Mouse (Mus musculus): ENCODE measurements around the gene Picalm. TPM values are rescaled to one million over a fixed set of nuclear protein-coding genes. Genes with fewer than 3 reads are reported as not detected.

The Picalm gene
- polyA plus RNA-seq (2016; fragmentation: Nextera tagmentation; extraction: Ambion mirVana): 43.7 and 45.7 TPM in 2 replicates

DNA sequence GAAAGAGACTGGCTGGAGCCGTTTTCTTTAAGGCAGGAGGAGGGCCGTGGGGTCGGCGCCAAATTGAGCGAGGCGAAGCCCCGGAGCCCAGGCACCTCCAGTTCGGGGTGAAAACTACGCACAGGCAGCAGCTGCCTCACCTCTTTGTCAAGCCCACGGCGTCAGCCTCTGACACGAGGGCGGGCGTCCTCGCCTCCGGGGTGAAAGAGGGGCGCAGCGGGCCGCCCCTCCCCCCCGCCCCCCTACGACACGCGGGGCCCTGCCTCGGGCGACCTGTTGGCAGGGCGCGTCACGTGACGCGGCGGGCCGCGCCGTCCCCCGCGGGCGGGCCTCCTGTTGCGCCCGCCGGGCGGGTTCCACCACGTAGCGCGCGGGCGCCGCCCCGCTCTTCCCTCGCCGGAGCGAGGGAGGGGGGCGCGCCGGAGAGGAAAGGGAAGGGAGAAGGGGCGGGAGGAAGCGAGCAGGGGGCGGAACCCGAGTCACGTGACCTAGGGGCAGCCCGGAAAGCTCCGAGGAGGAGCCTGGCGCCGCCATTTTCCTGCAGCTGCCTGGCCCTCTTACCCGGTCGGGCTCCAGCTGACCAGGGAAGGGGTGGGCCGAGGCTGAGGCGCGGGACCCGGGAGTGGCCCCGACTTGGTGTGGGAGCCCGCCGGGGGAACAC lies at the start of gene Picalm:
Picalm (plus strand) TSS at position 482 of the 661 bp plus-strand sequence.
- under 1% methylated on average over 61 of the region's 72 CpGs for WGBS
- Histone ChIP-seq H3K4me2 (replicated peaks) (peak within 1 kb of the TSS; percentile 69), H3K36me3 (no peaks in the 10 kb centered on the region), H3K9me3 (no peaks in the 10 kb centered on the region), H3K4me1 (peaks cover 12% of the 10 kb centered on the region; the same call in 1 of the 2 replicates), H3K4me3 (peak within 1 kb of the TSS; percentile 92), H3K9ac (peak within 1 kb of the TSS; percentile 96), H3K27ac (peak within 1 kb of the TSS; percentile 98), H3K27me3 (no peaks in the 10 kb centered on the region)
- peak; percentile 94 for ATAC-seq (ENCODE audit: insufficient number of reproducible peaks, insufficient read depth, low FRiP score, low TSS enrichment)

DNA sequence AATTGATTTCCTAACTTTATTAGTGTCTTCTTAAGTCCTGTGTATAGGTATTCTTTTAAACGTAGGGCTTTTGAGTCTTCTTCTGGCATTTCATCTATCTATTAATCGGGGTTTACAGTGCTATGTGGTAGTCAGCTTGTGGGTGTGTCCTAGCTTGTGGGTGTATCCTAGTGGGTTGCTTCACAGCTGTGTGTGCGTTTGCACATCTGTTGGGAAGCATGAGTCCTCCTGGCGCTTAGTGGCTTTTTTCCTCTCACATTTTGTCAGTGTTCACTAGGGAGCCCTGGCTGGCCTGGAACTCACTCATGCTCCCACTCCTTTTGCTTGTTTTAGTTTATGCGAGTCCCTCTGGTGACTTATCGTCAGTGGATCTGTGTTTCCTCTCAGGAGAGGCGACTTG lies 46.2 kb upstream of the Picalm start:
- 70% methylated on average over 7 of the region's 7 CpGs for WGBS
- no peak overlapping the region for H3K4me3 ChIP-seq
- no peak for ATAC-seq (ENCODE audit: insufficient number of reproducible peaks, insufficient read depth, low FRiP score, low TSS enrichment)
- H3K9me3 ChIP-seq: no peaks in the 10 kb centered on the region
- H3K27me3 ChIP-seq: no peaks in the 10 kb centered on the region
- H3K4me2 ChIP-seq (replicated peaks): no peak overlapping the region
- H3K9ac ChIP-seq: no peak overlapping the region
- no peaks in the 10 kb centered on the region for H3K4me1 ChIP-seq
- no peaks in the 10 kb centered on the region for H3K36me3 ChIP-seq
- H3K27ac ChIP-seq: no peak overlapping the region

DNA sequence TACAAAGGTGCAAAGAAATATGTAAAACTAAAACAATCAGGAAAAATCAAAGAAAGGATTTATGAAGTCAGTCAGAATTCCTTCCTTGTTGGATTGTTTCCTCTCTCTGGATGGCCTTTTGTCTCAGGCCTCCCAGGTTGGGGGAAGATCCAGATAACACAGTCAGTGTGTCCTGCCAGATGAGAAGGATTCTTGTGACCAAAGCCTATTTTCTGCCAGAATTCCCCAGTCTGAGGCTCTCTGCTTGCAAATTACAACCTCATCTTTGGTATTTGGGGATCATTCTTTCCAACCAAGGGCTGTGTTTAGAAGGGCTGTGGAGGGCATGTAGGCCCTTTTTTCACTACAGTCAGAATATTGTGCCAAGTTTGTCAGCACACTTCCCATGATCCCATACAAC lies 45.5 kb upstream of the Picalm start:
- no peak for ATAC-seq (ENCODE audit: insufficient number of reproducible peaks, insufficient read depth, low FRiP score, low TSS enrichment)
- H3K9me3 ChIP-seq: no peaks in the 10 kb centered on the region

DNA sequence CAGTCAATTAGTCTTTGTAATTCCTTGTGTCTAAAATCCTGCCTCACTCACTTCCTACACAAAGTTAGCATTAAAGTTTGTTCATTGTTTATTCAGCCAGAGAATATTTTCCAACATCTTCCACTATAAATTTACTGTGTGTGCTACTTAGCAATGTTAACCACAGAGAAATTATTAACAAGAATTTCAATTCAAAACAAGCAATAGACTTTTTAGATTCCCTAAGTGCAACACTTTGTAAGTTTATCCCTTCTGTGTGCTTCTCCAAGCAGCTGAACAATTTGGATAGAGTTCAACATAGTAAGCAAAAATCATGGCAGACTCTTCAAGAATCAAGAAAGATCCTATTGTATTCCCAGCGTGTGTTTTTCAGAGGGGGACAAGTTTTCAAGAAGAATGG lies 44.3 kb upstream of the Picalm start:
- Histone ChIP-seq H3K9me3 (no peaks in the 10 kb centered on the region), H3K9ac (no peak overlapping the region), H3K4me3 (no peak overlapping the region), H3K4me2 (replicated peaks) (no peak overlapping the region), H3K4me1 (no peaks in the 10 kb centered on the region), H3K36me3 (no peaks in the 10 kb centered on the region), H3K27me3 (no peaks in the 10 kb centered on the region), H3K27ac (no peak overlapping the region)
- ATAC-seq (ENCODE audit: insufficient number of reproducible peaks, insufficient read depth, low FRiP score, low TSS enrichment): no peak
- 36% methylated on average over 1 of the region's 1 CpGs for WGBS

More for the DNA sequence above, 45.5 kb upstream of the Picalm start:
- Histone ChIP-seq H3K9ac (no peak overlapping the region), H3K27me3 (no peaks in the 10 kb centered on the region), H3K4me1 (no peaks in the 10 kb centered on the region), H3K27ac (no peak overlapping the region), H3K4me3 (no peak overlapping the region), H3K4me2 (replicated peaks) (no peak overlapping the region), H3K36me3 (no peaks in the 10 kb centered on the region)

DNA sequence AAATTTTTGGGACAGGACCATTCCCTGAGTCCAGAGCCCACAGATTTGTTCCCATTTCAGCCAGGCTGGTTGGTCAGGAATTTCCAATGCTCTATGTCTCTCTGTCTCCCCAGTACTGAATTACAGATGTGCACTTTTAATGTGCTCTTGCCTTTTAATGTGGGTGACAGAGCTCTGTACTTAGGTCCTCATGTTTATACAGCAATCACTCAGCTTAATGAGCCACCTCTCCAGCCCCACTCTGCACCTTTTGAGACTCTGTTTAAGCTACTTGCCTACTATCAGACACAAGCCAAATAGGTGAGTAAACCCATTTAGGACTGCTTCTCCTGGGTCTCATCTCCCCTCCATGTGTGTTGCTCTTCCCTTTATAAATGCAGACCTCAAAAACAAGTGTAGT lies 43.2 kb upstream of the Picalm start:
- Histone ChIP-seq H3K27me3 (no peaks in the 10 kb centered on the region), H3K27ac (no peak overlapping the region), H3K4me2 (replicated peaks) (no peak overlapping the region), H3K4me1 (no peaks in the 10 kb centered on the region), H3K36me3 (no peaks in the 10 kb centered on the region), H3K9ac (no peak overlapping the region), H3K9me3 (no peaks in the 10 kb centered on the region), H3K4me3 (no peak overlapping the region)
- no peak for ATAC-seq (ENCODE audit: insufficient number of reproducible peaks, insufficient read depth, low FRiP score, low TSS enrichment)

DNA sequence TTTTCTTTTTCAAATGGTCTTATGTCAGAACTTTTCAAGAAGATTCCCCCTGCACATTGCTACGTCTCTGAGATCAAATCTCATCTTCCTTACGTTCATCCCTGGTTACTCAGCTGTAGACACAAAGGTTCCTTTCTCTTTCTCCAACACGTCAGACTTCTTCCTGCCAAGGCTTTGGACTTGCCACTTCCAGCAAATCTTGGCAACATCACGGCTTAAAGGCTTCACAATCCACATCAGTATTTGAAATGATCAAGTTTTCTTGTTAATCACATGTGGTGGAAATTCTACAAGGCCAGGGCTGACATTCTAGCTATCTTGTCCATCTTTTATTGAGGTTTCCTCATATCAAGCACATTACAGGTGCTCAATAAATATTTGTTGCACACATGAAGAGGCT lies 39.0 kb upstream of the Picalm start:
- no peak overlapping the region for H3K9ac ChIP-seq
- no peak for ATAC-seq (ENCODE audit: insufficient number of reproducible peaks, insufficient read depth, low FRiP score, low TSS enrichment)
- no peaks in the 10 kb centered on the region for H3K27me3 ChIP-seq
- no peak overlapping the region for H3K4me2 ChIP-seq (replicated peaks)
- H3K4me1 ChIP-seq: no peaks in the 10 kb centered on the region
- H3K9me3 ChIP-seq: no peaks in the 10 kb centered on the region
- no peaks in the 10 kb centered on the region for H3K36me3 ChIP-seq
- WGBS: 55% methylated on average over 4 of the region's 4 CpGs
- H3K27ac ChIP-seq: no peak overlapping the region
- no peak overlapping the region for H3K4me3 ChIP-seq

DNA sequence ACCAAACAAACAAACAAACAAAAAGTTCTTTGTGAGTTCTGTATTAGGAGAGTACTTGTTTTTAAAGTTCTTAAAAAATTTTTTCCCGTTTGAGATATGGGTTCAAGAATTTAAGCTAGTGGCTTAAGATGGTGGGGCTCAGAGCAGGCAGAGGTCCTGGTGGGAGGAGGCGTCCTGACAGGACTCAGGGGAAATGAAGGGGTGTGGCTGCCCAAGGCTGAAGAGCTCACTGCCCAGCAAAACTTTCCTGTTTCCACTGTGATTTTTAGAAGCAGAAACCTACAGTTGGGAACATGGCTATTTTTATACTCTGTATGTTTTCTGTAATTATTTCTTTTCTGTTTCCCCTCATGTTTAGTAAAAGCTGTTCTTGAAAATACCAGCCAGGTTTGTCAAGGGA lies 38.3 kb upstream of the Picalm start:
- Histone ChIP-seq H3K4me2 (replicated peaks) (no peak overlapping the region), H3K27ac (no peak overlapping the region), H3K36me3 (no peaks in the 10 kb centered on the region), H3K27me3 (no peaks in the 10 kb centered on the region), H3K9ac (no peak overlapping the region), H3K4me1 (no peaks in the 10 kb centered on the region), H3K4me3 (no peak overlapping the region), H3K9me3 (no peaks in the 10 kb centered on the region)
- no peak for ATAC-seq (ENCODE audit: insufficient number of reproducible peaks, insufficient read depth, low FRiP score, low TSS enrichment)
- WGBS: 37% methylated on average over 2 of the region's 2 CpGs

DNA sequence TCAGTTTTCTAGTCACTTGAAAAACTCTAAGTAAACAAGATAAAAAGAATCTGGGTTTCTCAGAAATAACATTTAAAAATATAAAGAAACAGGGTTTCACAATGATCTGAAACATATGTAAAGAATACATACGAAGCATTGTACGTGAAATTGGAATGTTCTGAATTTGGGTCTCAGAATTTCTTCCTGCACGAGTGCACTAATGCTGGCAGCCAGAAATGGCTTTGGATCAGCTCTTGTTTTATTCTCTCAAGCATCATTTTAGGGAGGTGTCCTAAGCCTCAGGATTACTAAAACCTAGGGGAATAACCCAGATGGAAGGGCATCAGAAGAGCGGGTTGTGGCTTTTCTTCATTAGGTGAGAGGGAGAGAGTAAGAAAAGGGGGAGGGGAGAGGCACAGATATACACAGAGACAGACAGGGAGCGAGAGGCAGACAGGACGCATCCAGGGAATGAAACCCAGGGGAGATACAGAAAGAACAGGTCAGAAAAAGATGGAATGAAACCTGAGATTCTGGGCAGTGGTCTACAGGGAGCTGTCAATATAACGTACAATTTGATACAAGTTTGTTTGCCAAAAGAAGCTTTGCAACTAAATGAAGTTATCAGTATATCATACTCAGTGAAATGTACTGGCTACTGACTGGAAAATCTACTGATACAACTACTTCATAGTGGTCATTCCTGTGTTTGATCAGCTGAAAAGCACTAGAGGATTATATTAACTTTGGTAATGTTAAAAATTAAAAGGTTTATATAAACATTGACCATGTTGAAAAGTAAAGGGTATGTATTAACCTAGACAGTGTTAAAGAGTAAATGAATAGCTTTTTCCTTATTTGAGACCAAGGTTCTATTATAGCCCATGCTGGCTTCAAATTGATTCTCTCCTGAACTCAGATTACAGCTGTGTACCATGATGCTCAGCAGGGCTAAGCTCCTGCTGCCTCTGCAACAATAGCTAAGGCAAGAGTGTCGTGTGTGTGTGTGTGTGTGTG lies 37.3 kb upstream of the Picalm start:
- H3K9ac ChIP-seq: no peak overlapping the region
- no peak overlapping the region for H3K27ac ChIP-seq
- no peak for ATAC-seq (ENCODE audit: insufficient number of reproducible peaks, insufficient read depth, low FRiP score, low TSS enrichment)
- H3K27me3 ChIP-seq: no peaks in the 10 kb centered on the region
- 73% methylated on average over 8 of the region's 8 CpGs for WGBS
- no peaks in the 10 kb centered on the region for H3K4me1 ChIP-seq
- no peak overlapping the region for H3K4me2 ChIP-seq (replicated peaks)
- H3K9me3 ChIP-seq: no peaks in the 10 kb centered on the region
- H3K36me3 ChIP-seq: no peaks in the 10 kb centered on the region
- no peak overlapping the region for H3K4me3 ChIP-seq

DNA sequence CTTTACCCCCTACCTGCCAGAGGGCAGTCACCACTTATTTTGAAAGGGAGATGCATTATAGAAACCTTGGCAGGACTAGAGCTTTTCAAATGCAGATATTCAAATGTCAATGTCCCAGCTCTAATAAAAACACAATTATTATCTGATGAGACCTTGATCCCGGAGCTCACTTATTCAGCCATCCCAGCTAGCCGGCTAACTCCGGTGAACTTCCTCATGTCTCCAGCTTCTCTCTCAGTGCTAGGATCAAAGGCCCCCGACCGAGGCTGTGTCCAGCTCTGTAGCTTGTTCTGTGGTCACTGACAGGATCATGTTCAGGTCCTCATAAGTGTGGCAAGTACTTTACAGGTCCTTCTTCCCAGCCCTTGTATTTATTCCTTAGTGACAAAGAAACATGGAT lies 34.9 kb upstream of the Picalm start:
- Histone ChIP-seq H3K4me1 (no peaks in the 10 kb centered on the region), H3K27me3 (no peaks in the 10 kb centered on the region), H3K4me3 (no peak overlapping the region), H3K4me2 (replicated peaks) (no peak overlapping the region), H3K27ac (no peak overlapping the region), H3K36me3 (no peaks in the 10 kb centered on the region), H3K9ac (no peak overlapping the region), H3K9me3 (no peaks in the 10 kb centered on the region)
- no peak for ATAC-seq (ENCODE audit: insufficient number of reproducible peaks, insufficient read depth, low FRiP score, low TSS enrichment)
- WGBS: 89% methylated on average over 5 of the region's 5 CpGs

DNA sequence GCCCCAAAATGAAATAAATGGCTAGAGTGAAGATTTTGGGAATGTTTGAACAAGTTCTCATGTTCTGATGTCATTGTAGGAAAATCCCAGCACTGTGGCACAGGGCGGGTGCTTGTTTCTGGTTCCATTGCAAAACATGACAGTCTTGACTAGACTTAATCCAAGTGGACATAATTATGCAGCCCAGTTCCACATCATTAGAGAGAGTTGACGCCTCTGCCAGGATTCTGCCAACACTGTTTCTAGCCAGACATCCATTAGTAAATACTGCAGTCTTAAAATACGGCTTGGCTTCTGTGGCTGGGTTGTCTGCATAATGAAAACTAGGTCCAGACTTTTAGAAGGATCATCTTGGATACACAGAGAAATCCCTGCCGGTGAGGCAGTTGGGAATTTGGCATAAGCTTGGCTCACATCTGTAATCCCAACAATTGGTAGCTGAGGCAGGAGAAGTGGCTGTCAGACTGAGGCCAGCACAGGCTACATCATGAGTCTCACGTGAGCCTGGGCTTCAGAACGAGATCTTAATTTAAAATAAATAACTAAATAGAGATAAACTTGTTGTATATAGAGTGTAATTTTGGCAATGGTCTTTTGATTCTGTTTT lies 34.1 kb upstream of the Picalm start:
- Histone ChIP-seq H3K27me3 (no peaks in the 10 kb centered on the region), H3K9ac (no peak overlapping the region), H3K36me3 (no peaks in the 10 kb centered on the region), H3K9me3 (no peaks in the 10 kb centered on the region), H3K4me3 (no peak overlapping the region), H3K27ac (no peak overlapping the region), H3K4me1 (no peaks in the 10 kb centered on the region), H3K4me2 (replicated peaks) (no peak overlapping the region)
- ATAC-seq (ENCODE audit: insufficient number of reproducible peaks, insufficient read depth, low FRiP score, low TSS enrichment): no peak
- WGBS: 80% methylated on average over 6 of the region's 6 CpGs

DNA sequence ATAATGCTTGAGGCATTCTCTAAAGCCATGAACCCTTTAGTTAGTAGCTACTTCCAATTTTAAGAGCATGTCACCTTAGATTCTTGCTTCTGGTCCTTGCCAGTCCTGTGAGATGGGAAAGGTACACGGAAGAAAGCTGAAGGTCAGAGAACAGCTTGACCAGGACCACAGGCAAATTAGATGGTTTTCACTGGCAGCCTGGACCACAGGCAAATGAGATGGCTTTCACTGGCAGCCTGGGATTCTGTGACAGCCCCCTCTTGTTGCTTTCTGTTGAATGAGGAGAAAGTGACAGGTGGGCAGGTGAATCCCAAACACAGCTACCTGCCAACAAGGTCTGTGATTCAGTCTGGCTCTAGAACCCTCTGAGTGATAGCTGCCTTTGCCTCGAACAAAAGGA lies 33.4 kb upstream of the Picalm start:
- Histone ChIP-seq H3K27me3 (no peaks in the 10 kb centered on the region), H3K9me3 (no peaks in the 10 kb centered on the region), H3K4me1 (no peaks in the 10 kb centered on the region), H3K36me3 (no peaks in the 10 kb centered on the region), H3K9ac (no peak overlapping the region), H3K4me2 (replicated peaks) (no peak overlapping the region), H3K27ac (no peak overlapping the region), H3K4me3 (no peak overlapping the region)
- 58% methylated on average over 2 of the region's 2 CpGs for WGBS
- no peak for ATAC-seq (ENCODE audit: insufficient number of reproducible peaks, insufficient read depth, low FRiP score, low TSS enrichment)

DNA sequence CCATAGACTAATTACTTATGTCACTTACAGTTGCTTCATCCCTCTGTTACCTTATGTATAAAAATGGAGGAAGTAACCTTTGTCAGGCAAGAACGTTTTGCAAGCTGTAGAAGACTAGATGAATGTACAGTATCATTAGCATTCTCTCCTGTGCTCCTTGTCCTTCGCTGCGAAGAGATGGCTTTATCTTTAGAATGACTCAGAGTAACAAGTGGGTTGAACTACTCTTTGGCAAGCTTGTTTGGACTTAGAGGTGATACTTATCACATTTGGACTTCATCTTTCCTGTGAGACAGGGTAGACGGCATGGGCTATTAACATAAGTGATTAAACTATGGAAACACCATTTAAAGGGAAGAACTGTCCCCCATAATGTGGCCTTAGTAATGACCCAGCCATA lies 31.8 kb upstream of the Picalm start:
- H3K27ac ChIP-seq: no peak overlapping the region
- no peak overlapping the region for H3K9ac ChIP-seq
- WGBS: 86% methylated on average over 4 of the region's 4 CpGs
- no peaks in the 10 kb centered on the region for H3K9me3 ChIP-seq
- H3K4me3 ChIP-seq: no peak overlapping the region
- no peak for ATAC-seq (ENCODE audit: insufficient number of reproducible peaks, insufficient read depth, low FRiP score, low TSS enrichment)
- no peaks in the 10 kb centered on the region for H3K27me3 ChIP-seq
- H3K4me1 ChIP-seq: no peaks in the 10 kb centered on the region
- H3K4me2 ChIP-seq (replicated peaks): no peak overlapping the region
- no peaks in the 10 kb centered on the region for H3K36me3 ChIP-seq

All from embryonic facial prominence, embryonic 12.5 days (tissue).